Mouse (Mus musculus) lung, postnatal 25 days (tissue): ENCODE measurements around the gene Fam78a.

Source experiments
- DNase-seq: peaks from one replicate; pipeline ENCODE4 v3.0.0; 2022; ENCODE audit warnings: low spot score

Fam78a gene

DNA sequence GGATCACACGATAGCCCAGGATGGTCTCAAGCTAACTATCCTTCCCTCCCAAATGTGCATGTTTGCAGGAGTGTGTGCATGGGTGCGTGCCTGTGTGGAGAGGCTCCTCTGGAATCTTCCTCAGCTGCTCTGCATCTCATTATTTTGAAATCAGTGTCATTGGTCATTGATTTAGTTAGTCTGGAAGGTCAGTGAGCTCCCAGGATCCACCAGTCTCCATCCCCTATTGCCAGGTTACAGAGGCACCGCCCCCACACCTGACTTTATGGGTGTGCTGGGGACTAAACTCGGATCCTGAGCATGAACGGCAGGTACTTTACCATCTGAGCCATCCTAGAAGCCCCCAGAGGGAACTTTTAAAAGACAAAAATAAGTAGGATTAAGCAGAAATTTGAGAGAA lies 18.3 kb upstream of the Fam78a start:
- DNase-seq, result no peak

GRCm38 (mm10) chr2:32096122-32096420 lies 11.4 kb upstream of the Fam78a start:
- no peak for DNase-seq

DNA sequence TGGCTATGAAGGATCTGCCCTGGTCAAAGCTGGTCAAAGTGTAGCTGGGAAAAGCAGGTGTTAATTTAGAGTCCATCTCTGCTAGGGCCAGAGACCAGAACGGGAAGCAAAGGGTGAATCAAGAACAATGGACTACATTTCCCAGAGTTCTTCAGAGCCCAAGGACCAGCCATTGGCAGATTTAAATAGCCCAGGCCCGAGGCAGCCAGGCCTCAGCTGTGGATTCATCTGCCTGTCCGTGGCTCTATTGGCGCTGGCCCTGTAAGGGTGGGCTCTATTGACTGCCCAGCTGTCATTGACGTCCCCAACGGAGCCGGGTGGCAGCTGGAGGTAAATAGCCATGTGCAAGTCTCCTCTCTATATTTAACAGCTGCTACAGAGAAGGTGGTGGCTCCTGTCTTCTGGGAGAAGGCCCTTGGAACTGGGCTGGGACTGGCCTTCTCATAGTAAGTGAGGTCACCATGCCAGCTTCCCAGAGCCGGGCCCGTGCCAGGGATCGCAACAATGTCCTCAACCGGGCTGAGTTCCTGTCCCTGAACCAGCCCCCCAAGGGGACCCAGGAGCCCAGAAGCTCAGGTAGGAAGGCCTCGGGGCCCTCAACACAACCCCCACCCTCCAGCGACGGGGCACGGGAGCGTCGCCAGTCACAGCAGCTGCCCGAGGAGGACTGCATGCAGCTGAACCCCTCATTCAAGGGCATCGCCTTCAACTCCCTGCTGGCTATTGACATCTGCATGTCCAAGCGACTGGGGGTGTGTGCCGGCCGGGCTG lies 10.9 kb upstream of the Fam78a start, which contains the start of gene Plpp7:
Gene Plpp7, plus strand, starts transcription at position 178 of the 771 bp plus-strand sequence.
- DNase-seq, result peak; percentile 38

GRCm38 (mm10) chr2:32094001-32094707 lies 9.5 kb upstream of the Fam78a start:
- no peak for DNase-seq

GRCm38 (mm10) chr2:32091956-32092355 lies 7.3 kb upstream of the Fam78a start:
- DNase-seq, result no peak

- DNase-seq, result no peak
Measured at GRCm38 (mm10) chr2:32090145-32090544, 5.5 kb upstream of the Fam78a start.

DNA sequence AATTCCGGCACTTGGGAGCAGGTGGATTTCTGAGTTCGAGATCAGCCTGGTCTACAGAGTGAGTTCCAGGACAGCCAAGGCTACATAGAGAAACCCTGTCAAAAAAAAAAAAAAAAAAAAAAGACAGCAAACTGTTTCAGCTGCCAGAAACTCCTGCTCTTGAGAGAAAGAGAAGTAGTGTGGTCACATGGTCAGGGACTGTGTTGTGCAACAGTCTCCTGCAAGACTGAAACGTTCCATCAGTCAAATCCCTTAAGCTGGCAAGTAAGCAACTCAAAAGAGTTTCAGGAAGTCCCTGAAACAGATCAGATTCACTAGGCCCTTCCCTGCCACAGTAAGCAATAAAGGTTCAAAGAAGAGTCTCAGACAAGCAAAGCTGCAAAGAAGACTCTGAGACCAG lies 4.9 kb upstream of the Fam78a start:
- DNase-seq, result peak; percentile 39

DNA sequence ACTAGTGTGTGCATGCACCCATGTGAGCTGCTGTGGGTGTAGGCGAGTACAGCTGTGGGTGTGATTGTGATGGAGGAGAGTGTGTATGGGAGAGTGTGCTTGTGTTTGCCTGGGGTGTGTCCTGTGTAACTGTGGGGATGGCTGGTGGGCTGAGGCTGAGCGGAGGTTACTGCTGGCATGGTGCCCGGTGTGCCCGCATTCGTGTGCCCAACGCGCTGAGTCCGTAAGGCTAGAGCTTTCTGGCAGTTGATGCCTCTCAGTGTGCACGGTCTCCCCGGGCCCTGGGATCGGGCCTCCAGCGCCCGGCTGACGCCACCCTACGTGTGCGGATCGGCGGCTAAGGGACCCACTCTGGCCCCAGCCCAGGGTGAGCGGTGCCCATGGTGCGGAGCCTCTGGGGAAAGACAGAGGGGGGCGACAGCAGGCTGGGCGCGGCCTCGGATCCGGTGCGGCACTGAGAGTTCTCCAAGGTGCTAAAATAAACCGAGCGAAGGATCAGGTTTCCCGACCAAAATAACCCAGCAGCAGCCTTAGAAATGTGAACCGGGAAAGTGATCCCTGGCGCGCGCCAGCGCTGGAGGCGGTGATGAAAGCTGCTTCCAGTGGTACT lies 3.8 kb upstream of the Fam78a start:
- DNase-seq, result no peak

GRCm38 (mm10) chr2:32087606-32088005 lies 2.9 kb upstream of the Fam78a start:
- no peak for DNase-seq

GRCm38 (mm10) chr2:32085231-32085630 lies 574 bp upstream of the Fam78a start:
- no peak for DNase-seq

GRCm38 (mm10) chr2:32084872-32085199 lies 179 bp upstream of the Fam78a start:
- DNase-seq, result no peak

GRCm38 (mm10) chr2:32083159-32084011 lies 1.3 kb downstream of the Fam78a start:
- peak; percentile 63 for DNase-seq

DNA sequence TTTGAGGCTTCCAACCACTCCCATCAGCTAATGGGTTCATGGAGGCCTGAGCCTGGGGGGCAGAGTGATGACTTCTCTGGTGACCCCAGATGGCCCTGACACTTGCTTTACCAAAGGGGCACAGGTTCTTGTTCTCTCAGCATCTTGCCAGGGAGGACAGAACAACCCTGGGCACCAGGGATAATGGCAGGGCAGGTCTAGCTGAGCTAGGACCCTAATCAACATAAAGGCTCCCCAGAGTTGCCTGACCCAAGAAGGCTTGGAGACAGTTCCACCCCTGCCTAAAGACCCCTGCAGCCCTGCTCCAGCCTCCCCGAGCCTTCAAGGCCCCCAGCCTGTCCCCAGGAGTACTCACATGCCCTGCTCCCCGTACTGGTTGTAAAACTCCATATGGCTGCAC lies 2.4 kb downstream of the Fam78a start:
- no peak for DNase-seq

GRCm38 (mm10) chr2:32081296-32081929 lies 3.2 kb downstream of the Fam78a start:
- no peak for DNase-seq

DNA sequence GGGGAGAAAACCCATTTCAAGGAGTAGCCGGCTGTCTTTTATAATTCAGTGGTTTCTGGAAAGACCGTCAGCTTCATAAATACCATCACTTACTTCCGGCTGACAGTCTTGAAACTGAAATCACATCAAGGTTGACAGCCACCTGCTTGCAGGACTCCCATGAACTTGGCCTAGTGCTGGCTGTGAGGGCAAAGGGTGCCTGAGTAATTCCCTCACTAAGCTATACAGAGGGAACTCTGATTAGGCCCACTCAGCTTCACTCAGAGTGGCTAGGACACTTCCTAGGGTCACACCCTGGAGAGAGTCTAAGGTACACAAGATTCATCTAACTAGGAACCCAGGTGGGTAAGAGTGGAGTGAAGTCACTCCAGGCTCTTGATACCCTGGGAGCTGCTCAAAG lies 4.0 kb downstream of the Fam78a start:
- DNase-seq, result no peak

- DNase-seq, result no peak
Measured at GRCm38 (mm10) chr2:32079191-32079725, 5.4 kb downstream of the Fam78a start.

DNA sequence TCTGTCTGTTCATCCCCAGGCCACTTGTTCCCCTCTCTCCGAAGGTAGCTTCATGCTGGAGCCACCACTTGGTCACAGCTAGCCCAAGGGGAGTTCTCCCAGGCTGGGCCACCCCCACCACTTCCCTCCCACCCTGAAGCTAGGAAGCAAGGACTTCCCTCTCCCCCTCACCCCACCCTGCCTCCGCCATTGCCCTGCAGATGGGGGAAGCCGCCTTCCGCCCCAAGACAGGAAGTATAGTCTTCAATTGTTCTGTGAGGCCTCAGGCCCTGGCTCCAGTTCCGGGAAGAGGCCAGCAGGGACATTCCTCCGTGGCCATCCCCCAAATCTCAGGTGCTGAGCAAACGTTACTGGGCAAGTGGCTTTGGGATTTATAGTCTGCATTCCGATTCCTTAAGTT lies 6.1 kb downstream of the Fam78a start:
- peak; percentile 68 for DNase-seq

- no peak for DNase-seq
Measured at GRCm38 (mm10) chr2:32077744-32078143, 6.9 kb downstream of the Fam78a start.

DNA sequence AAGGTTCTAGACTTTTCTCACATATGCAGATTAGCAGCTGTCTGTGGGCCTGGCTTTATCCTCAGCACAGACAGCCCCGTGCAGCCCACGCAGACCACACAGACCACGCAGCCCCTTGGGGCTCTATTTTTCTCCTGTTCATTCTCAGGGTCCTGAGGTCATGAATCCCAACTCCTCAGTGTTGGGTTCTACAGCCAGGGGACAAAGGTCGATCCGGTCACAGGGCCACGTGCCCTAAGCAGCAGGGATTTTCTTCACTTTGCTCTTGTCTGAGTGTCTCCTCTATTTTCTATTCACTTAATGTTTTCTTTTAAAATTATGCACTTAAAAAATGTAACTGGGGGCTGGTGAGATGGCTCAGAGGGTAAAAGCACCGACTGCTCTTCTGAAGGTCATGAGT lies 9.3 kb downstream of the Fam78a start:
- no peak for DNase-seq

- DNase-seq, result no peak
Measured at GRCm38 (mm10) chr2:32074404-32074803, 10.3 kb downstream of the Fam78a start.

DNA sequence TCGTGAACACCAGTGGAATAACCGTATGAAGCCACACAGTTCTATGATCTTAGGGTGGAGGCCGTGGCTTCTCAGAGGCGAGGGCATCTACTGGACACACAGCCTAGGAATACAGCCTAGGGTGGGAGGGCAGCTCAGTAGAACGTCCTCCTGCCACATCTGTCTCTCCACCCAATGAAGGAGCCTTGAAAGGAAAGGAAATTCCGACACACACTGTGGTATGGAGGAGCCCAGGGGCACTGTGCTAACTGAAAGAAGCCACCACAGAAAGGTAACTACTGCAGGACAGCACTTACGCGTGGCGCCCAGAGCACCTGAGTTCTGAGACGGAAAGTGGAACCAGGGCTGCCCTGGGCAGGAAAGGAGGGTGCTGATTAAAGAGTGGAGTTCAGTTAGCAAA lies 13.9 kb downstream of the Fam78a start:
- no peak for DNase-seq
